Mouse (Mus musculus) thymus, postnatal 25 days (tissue): Measurements from ENCODE around the gene Sugt1.

ENCODE experiments used
- DNase-seq: peaks from one replicate; pipeline ENCODE4 v3.0.0; 2022

Sugt1 gene

DNA sequence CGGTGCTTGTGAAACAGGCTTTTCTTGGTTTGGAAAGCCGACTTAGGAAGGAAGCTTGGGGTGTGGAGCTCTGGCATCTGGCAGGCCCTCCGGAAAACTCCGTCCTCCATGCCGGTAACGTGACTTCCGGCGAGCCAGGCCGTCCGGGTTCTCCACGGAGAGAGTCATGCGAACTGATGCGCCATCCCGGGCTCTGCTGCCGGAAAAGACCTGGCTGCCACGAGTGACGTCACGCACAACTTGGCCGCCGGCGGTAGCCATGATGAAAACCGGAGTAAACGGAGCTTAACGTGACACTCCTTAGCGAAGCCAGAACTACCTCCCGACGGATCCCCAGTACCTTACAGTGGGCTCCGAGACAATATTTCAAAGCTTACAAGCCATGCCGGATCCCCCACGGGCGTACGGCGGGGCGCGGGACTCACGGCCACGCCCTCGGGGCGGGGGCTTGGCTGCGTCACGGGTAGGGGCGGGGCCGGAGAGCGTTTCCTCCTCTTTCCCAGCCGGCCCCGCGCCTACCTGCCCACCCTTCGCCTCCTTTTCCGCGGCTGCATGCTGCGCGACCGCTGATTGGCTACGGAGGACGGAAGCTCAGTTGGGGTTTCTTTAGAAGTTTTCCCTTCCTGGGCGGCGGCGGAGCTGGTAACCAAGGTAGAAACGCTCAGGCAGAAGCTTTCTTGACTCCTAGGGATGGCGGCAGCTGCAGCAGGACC lies at the start of gene Sugt1:
Gene Sugt1, plus strand, starts transcription at position 553 of the 713 bp plus-strand sequence.
- peak; percentile 96 for DNase-seq

DNA sequence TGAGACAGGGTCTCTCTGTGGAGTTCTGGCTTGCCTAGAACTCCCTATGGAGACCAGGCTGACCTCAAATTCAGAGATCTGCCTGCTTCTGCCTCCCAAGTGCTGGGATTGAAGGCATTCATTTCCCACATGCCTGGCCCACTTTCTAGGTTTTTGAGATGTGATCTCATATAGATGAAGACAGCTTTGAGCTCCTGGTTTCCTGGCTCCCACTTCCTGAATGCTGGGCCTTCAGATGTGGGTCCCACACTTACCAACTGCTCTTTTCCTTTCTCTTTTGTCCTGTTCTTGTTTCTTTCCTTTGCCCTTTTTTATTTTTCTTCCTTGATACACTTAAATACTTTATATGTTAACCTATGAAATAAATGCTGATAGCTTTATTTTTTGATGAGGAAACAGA lies 49.6 kb upstream of the Sugt1 start:
- no peak for DNase-seq

DNA sequence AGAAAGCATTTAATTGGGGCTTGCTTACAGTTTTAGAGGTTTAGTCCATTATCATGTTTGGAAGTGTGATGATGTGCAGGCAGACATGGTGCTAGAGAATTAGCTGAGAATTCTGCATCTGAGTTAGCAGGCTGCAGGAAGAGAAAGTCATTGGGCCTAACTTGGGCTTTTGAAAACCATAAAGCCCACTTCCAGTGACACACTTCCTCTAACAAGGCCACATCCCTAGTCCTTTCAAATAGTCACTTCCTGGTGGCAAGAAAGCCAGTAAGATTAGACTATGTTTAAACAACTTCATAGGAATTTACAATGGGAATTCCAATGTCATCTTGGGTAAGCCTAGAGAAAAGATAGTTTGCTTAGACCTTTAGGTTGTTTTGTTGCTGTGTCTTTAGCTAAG lies 45.9 kb upstream of the Sugt1 start:
- no peak for DNase-seq

DNA sequence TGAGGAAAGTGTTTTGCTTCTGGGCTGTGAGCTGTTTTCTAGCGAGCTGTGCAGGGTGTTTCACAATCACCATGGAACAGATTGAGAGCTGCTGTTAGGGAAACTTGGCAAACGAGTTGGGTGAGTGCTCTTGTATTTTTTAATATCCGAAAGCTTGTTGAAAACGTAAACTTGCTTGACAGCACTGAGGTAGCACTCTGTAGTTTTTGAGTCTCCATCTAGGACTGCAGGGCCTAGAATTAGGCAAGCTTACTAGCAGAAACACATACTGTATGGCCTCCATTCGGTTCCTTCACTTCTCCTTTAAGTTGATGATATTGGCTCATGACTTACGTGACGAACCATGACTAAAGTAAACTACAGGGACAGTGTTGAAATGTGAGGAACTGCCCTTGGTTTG lies 38.1 kb upstream of the Sugt1 start:
- no peak for DNase-seq

DNA sequence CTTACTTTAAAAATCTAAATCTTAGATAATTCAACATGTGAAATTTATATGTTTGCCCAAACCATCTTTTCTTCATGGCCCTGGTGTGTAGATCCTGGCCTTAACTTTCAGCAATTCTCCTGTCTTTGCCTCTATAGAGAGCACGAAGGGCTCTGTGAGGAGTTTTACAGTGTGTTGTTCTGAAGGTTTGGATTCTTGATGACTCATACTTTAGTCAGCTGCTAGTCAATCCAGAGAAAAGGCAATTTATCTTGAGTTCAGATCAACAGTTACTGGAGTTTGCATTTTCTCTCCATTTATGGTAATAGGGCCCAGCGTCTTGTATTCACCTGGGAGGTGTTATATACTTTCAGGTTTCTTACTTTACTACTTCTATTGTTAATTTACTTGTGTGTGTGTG lies 35.6 kb upstream of the Sugt1 start:
- DNase-seq: no peak

DNA sequence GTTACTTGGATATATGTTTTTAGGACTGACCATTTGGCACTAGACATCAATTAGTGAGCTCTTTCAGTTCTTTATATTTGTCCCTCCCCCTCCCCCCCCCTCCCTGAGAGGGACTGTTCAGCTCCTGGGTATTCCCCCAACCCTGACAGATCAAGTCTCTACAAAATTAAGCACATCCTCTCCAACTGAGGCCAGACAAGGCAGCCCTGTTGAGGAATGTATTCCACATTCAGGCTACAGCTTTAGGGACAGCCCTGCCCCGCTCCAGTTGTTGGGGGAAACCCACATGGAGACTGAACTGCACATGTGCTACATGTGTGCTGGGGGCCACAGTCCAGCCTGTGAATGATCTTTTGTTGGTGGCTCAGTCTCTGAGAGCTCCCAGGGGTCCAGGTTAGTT lies 34.6 kb upstream of the Sugt1 start:
- no peak for DNase-seq

DNA sequence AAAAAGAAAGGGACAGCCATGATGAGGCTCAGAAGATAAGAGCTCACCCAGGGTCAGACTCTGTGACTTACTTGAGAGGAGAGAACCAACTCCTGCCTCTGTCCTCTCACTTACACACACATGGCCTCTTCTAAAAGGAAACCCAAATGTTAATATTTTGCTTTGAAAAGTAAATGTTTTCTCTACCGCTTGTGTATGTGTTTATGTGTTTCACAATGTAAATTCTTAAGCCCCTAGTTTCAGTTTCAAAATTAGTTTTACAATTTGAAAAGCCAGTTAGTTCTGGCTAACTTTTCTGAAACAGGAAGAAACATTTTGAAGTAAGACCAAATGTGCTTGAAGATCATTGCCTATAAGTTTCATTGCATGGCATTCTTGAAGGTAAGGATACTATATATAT lies 29.7 kb upstream of the Sugt1 start:
- no peak for DNase-seq

DNA sequence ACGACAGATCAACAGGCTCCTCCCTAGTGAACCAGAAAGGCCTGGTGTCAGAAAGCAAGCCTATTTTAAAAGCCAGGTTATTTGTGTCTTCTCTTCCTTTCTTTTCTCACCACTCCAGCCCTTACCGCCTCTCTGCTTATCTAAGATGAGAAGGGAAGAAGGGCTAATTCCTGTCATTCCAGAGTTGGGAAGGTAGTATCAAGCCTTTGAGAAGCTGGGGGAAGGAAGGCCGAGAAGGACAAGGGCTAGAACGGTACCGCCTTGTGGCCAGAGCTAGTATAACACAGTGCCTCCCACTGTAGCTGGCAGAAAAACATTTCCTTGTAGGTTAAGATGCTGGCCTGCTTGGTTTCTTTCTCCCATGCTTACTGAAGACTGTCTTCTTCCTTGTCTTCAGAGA lies 24.7 kb upstream of the Sugt1 start:
- peak; percentile 63 for DNase-seq

DNA sequence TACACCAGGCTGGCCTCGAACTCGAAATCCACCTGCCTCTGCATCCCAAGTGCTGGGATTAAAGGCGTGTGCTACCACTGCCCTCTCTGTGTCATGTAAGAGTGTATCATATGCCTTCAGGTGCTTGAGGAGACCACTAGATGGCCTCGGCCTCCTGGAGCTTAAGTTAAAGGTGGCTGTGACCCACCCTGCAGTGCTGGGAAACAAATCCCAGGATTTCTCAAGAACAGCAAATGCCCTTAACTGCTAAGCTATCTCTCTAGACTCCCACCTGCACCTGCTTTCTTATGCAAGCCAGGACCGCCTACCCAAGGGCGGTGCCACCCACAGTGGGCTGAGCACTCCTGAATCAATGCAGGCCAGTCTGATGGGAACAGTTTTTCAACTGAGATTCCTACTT lies 22.7 kb upstream of the Sugt1 start:
- no peak for DNase-seq

DNA sequence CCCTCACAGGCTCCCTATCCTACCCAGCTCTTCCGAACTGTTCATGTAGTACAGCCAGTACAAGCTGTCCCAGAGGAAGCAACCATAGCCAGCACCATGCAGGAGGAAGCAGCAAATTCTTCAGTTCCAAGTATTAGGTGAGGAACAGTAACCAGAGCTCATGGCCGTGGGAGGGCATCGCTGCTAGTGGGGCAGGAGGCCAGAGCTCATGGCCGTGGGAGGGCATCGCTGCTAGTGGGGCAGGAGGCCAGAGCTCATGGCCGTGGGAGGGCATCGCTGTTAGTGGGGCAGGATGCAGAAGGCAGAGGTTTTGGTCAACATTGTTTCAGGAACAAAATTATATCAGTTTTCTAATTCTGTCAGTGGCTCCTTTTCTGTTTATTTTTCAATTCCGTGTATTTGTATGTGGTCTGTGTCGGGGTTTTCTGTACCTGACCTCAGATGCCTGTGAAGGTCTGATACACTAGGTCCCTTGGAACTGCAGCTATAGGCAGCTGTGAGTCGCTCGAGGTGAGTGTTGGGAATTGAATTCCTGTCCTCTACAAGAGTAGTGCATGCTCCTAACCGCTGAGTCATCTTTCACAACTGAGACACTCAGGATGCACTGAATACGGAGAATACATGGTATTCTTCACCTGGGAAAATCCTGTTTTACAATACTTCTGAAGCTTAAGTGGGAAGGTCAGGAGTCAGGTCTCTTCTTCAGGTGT lies 13.9 kb upstream of the Sugt1 start:
- no peak for DNase-seq

DNA sequence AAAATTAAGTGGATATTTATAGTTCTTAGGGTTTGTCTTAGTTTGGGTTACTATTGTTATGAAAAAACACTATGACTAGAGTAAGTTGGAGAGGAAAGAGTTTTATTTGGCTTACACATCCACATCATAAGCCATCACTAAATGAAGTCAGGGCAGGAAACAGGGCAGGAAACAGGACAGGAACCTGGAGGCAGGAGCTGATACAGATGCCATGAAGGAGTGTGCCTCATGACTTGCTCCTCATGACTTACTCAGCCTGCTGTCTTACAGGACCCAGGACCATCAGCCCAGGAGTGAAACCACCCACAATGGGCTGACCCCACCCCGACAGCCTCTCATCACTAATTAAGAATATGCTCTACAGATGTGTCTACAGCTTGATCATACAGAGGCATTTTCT lies 13.1 kb upstream of the Sugt1 start:
- no peak for DNase-seq

DNA sequence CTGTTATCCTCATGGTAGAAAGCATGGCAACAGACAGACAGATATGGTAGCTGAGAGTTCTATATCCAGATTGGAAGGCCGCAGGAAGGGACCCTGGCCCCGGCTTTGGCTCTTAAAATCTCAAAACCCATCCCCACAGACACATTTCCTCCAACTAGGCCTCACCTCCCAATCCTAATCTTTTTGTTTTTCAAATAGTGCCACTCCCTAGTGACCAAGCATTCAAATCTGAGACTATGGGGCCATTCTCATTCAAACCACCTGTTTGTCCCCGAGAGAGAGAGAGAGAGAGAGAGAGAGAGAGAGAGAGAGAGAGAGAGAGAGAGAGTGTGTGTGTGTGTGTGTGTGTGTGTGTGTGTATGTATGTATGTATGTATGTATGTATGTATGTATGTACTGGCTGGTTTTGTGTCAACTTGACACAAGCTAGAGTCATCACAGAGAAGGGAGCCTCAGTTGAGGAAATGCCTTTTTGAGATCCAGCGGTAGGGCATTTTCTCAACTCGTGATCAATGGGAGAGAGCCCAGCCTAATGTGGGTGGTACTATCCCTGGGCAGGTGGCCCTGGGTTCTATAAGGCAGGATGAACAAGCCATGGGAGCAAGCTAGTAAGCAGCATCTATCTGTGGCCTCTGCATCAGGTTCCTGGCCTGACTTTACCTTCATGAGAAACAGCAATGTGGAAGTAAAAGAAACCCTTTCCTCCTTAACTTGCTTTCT lies 3.8 kb upstream of the Sugt1 start:
- no peak for DNase-seq

DNA sequence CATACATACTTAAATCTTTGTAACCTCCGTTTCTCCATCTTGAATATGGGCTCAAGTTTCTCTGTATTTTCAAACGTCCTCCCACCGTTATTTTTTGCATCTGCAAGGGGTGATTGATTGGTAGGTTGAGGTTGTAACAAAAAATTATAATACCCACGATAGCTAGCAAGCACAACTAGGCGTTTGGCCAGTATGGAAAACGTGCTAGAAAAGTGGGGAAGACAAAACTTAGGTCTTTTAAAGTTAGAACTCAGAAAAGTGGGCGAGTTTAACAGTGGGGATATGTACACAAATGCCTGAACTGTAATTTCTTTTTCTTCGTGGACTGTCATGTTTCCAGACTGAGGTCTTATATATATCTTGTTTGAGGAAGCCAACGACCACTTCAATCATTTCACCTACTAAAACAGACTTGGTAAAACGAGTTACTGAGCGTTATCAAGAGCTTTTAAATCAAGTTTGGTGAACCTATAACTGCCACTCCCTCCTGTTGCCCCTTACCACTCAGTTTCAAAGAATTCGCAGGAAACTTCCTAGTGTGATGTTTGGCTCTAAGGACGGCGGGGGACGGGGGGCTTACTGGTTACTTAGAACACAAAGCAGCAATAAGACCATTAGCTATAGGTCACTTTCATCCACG lies 872 bp upstream of the Sugt1 start:
- no peak for DNase-seq

DNA sequence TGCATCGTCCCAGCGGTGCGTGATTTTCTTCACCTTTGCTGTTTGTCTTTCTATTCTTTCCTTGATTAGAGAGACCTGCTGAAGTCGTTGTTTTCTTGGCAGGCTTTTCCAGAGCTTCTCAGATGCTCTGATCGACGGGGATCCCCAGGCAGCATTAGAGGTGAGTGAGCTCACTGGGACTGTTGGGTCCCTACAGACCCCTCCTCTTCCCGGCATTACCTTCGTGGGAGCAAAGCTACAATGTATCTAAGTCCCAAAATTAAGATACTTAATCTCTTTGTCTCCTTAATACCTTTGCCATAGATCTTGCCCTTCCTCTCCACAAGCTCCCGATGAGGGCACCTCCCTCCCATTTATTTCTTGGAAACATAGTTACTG lies 350 bp downstream of the Sugt1 start:
- DNase-seq: no peak

DNA sequence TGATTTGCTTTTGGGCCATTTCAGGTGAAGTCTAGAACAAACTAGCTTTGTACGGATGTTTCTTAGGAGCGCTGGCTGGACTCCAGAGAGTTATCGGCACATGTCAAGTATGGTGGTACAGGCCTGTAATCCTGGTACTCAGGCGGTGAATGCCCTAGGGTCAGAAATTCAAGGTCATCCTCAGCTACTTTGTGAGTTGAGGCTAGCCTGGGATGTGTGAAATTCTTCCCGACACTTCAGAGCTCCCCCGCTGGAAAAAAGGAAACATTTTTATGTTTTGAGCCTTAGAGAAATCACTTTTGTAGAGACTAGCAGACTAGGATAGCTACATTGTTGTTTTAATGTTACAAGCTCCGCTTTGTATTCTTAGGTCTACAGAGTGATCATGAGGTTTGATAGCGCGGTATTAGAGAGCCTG lies 1.1 kb downstream of the Sugt1 start:
- no peak for DNase-seq

DNA sequence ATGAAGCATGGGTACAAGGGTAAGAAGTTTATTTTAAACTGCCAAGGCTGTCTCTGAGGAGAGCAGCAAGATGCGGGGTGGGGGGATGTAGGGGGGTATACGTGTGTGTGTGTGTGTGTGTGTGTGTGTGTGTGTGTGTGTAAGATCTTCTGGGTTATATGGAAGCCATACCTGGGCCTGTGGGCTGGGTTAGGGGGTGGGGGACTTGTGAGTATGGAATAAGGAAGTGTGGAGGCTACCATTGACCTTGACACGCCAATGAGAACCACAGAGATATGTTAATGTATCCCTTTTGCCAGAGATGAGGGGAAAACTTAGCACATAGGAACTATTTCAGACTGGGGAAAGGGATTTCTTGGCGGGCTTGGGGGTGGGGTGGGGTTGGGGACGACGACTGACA lies 1.9 kb downstream of the Sugt1 start:
- DNase-seq: no peak

DNA sequence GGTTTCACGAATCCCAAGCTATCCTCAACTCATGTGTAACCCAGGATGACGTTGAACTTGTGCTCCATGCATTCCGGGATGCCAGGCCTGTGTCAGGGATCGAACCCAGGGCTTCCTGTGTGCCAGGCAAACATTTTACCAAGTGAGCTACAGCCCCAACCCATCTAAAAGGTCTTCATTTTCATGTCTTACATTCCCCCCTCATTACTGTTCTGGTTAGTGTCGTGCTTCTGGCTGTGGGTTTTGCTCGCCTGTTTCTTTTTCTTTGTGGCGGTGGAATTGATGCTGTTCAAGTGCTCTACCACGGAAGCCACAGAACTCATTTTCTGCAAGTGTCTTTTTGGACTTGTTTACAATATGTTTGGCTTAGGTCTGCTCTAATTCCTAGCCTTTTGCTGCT lies 3.4 kb downstream of the Sugt1 start:
- no peak for DNase-seq

DNA sequence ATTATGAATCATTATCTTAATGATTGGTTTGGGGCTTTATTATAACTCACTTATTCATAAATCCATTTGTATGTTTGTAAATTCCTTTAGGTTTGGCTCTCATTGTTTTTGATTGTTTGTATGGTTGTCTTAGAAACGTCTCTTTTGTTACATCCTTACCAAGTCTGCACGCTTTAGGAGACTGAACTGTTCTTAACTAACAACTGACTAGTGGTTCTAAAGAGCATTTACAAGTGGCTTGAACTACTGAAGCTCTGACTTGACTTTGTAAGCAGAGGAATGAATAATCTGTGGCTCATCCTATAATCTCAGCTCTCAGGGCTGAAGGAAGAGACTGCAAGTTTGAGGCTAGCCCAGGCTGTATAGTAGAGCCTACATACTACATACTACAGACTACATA lies 4.1 kb downstream of the Sugt1 start:
- DNase-seq: no peak

DNA sequence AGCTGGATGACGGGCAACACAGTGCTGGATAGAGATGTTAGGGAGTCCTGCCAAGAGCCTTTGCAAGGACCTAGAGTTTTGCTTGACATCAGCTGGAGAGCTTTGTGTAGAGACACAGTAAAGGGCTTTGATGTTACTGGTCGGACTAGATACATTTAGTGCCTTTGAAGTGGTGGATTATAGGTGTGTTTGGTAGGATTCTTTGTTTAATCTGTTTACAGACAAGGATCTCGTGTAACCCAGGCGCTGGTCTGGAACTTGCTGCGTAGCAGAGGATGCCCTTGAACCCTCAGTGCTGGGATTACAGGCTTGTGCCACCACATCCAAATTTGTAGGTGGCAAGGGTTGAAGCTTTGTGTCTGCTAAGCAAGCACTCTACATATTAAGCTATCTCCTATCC lies 6.6 kb downstream of the Sugt1 start:
- no peak for DNase-seq

DNA sequence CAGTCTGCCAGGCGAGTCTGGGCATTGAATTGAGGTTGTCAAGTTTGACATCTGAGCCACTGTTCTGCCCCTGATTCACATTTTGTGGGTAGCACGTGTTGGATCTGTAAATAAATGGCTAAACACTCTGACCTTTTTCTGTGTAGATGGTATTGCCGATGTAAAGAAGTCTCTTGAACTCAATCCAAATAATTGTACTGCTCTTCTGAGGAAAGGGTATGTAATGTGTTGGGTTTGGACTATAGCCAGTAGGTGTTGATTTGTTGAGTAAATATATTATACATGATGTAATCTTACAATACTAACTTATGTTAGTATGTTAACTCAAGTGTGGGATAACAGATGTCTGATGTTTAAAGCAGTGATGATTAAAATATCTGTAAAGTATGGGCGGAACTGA lies 9.1 kb downstream of the Sugt1 start:
- no peak for DNase-seq

DNA sequence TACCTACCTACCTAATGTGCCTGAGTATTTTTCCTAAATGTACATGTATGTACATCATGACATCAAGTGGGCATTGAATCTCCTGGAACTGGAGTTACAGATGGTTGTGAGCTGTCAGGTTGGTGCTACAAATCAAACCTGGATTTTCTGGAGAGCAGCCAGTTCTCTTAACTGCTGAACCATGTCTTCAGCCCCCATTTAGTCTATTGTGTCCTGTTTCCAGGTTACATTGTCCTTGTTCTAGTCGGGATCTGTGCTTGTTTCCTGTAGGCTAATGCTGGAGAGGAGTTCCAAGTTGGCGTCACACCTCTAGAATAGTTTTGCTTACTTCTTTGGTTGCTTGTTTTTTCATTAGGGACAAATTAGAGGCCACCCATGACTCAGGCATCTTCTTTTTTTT lies 18.4 kb downstream of the Sugt1 start:
- no peak for DNase-seq

DNA sequence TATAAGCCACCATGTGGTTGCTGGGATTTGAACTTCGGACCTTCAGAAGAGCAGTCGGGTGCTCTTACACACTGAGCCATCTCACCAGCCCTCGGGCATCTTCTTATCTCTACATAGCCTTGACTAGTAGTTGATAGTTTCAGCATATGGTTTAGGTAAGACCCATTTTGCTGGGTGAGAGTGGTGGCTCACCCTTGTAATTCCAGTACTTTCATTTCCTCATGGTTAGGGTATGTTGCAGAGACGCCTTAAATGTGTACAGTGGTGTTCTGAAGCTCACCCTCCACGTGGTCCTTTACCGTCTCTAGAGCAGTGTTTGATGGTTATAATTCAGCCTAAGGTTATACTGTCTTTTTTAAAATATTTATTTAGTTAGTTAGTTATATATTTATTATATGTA lies 18.9 kb downstream of the Sugt1 start:
- DNase-seq: no peak

DNA sequence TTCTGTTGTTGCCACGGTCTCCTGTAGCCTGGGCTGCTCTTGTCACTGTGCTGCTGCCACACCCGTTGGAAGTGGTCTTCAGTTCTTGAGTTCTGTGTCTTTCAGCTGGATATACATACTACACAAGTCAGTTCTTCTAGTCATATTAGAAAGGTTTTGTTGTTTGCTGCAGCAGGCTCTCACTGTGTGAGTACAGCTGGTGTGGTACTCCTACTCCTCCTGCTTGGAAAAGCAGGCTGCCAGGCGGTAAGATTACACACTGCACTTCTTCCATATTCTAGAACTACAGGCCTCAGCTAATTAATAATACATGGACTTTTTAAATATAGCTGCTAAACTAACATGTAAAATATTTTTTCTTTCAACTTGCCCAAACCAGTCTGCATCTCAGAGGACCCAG lies 19.4 kb downstream of the Sugt1 start:
- DNase-seq: no peak

DNA sequence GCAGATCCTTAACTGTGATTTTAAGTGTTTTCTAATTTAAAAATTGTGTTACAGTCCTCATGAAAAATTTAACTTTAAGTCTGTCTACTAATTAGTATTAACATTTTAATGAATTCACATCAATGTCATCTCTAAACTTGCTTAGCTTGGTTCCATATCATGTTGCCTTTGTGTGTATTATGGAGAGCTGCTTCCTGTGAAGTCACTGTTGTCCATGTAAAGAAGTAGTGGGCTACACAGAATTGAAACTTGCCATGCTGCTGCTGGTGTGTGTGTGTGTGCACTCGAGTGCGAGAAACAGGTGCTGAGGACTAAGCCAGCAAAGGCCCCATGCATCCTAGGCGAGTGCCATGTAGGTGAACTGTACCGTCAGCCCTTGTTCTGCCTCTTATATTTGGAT lies 19.9 kb downstream of the Sugt1 start:
- no peak for DNase-seq
